Mouse (Mus musculus): ENCODE data around the gene Bola3.

DNA sequence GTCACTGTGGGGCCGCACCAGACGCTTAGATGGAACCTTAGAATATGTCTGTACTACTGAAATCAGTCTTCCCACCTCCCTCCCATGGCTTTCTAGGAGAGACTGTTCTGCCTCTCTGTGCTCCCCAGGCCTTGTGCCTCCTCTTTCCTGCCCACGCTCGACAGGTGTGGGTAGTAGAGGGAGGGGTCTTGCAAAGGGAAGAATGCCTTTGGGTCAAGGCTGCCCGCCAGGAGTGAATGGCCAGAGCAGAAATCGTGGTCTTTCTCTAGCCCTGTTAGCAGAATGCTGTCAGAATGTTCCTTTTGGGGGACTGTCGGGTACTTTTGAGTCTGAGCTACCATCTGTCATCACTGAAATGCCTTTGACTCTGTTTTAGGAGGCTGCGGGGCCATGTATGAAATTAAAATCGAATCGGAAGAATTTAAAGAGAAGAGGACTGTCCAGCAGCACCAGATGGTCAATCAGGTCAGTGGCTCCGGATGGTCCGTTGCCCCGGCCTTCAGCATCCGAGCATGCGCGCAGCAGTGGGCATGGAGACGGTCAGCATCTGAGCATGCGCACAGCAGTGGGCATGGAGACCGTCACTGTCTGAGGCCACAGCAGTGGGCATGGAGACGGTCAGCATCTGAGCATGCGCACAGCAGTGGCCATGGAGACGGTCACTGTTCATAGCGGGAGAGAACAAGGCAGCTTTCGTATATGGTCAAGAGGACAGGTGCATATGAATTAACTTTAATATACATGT, 3.9 kb downstream of the Bola3 start:
- TF ChIP-seq CTCF (IDR thresholded peaks at IDR 0.05; ENCODE audit: low read depth, low read length) (no peak), POLR2A (IDR thresholded peaks at IDR 0.05; ENCODE audit: extremely low read depth, insufficient read depth, low read length) (no peak)
